Mouse (Mus musculus) limb, embryonic 11.5 days (tissue): Measurements from ENCODE around the gene Rbks. TPM values are rescaled to one million over a fixed set of nuclear protein-coding genes. Genes with fewer than 3 reads are reported as not detected.

Experiments used
- ATAC-seq: fragments of 200-750 bp; cut with Nextera tagmentation; 2 replicates; pipeline ENCODE4 v1.8.0; 2017; ENCODE audit warnings: low read depth; ENCODE audit not compliant: insufficient number of reproducible peaks, low FRiP score, low TSS enrichment
- DNase-seq: peaks from one replicate; pipeline ENCODE4 v3.0.0-alpha.2; 2015; ENCODE audit warnings: low spot score
- H3K27ac ChIP-seq: fragments of 300-500 bp; sonication (generic); replicated peaks from 2 replicates; pipeline ENCODE4 v1.5.1; 2014; ENCODE audit warnings: low read depth, mild to moderate bottlenecking, low read length
- H3K27me3 ChIP-seq: fragments of 300-500 bp; sonication (generic); 2 replicates; pipeline ENCODE4 v1.6.1; 2014; ENCODE audit warnings: mild to moderate bottlenecking, low read length, mixed read lengths; ENCODE audit not compliant: control insufficient read depth, insufficient read depth
- H3K36me3 ChIP-seq: fragments of 300-500 bp; sonication (generic); 2 replicates; pipeline ENCODE4 v1.6.1; 2014; ENCODE audit warnings: mild to moderate bottlenecking, low read length, moderate library complexity, mixed read lengths; ENCODE audit not compliant: control insufficient read depth, insufficient read depth
- H3K4me1 ChIP-seq: fragments of 300-500 bp; sonication (generic); 2 replicates; pipeline ENCODE4 v1.6.1; 2014; ENCODE audit warnings: low read length, mixed read lengths; ENCODE audit not compliant: control insufficient read depth, insufficient read depth
- H3K4me2 ChIP-seq: fragments of 300-500 bp; sonication (generic); 2 replicates; pipeline ENCODE4 v1.6.1; 2014; ENCODE audit warnings: low read depth, mild to moderate bottlenecking, moderate library complexity; ENCODE audit not compliant: severe bottlenecking
- H3K4me3 ChIP-seq: fragments of 300-500 bp; sonication (generic); 2 replicates; pipeline ENCODE4 v1.5.1; 2014; ENCODE audit warnings: low read depth, low read length
- H3K9ac ChIP-seq: fragments of 300-500 bp; sonication (generic); 2 replicates; pipeline ENCODE4 v1.6.1; 2014; ENCODE audit warnings: mild to moderate bottlenecking, low read length
- H3K9me3 ChIP-seq: fragments of 300-500 bp; sonication (generic); 2 replicates; pipeline ENCODE4 v1.6.1; 2016; ENCODE audit warnings: low read length; ENCODE audit not compliant: control insufficient read depth
- WGBS: fragments of 180-500 bp; shearing (Covaris S2); extraction: QIAGEN DNeasy Blood & Tissue Kit; methylation state at CpG from one replicate; pipeline ENCODE4 v1.1.7; 2014; 5-methylcytosine and 5-hydroxymethylcytosine counted together
- microRNA-seq: library from miRNA; unstranded; fragments of <30 nt; microRNA quantifications from one replicate; pipeline ENCODE4, GENCODE M21; 2016
- polyA plus RNA-seq: library from polyadenylated mRNA; unstranded; fragments of >200 nt; fragmentation: Nextera tagmentation; extraction: Ambion mirVana; gene quantifications from 2 replicates; pipeline ENCODE4 v1.2.1, GENCODE M21; 2014

Gene Rbks
- polyA plus RNA-seq, 1 experiment from 2014 or later = 2.8 TPM

DNA sequence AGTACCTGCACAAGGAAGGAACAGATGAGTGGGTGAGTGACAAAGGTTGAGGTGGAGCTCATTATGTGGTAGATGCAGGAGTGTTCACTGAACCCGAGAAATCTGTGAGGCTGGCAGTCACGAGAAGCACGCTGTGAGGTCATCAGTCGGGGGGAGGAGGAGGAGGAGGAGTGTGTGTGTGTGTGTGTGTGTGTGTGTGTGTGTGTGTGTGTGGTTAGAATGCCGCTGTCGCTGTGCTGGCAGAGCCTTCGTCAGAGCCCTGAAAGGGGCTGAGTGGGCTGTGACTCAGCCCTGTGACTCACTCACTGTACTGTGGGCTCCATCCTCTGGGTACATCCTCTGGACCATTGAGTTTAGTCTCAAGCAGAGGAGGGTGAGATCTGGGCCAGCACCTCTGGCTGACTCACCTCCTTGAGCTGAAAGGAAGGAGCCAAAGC, 120.9 kb downstream of the Rbks start:
- 87% methylated on average over 7 of the region's 7 CpGs for WGBS
- no peak overlapping the region for H3K4me3 ChIP-seq
- no peaks in the 10 kb centered on the region for H3K4me1 ChIP-seq
- ATAC-seq (no peak), DNase-seq (no peak)
- no peaks in the 10 kb centered on the region for H3K9me3 ChIP-seq
- no peaks in the 10 kb centered on the region for H3K36me3 ChIP-seq
- no peak overlapping the region for H3K27ac ChIP-seq
- H3K27me3 ChIP-seq = no peaks in the 10 kb centered on the region
- no peak overlapping the region for H3K4me2 ChIP-seq
- H3K9ac ChIP-seq = no peak overlapping the region

Small RNA genes lying within 50 kb of the gene (microRNA-seq; reads per million reads assigned to microRNA genes)
- not detected for gene Mir3473e

Other genes starting within 250 kb of the Rbks start
- 63.4 and 63.5 TPM in 2 replicates for gene Zfp512, start 245.2 kb downstream of the Rbks start, polyA plus RNA-seq
- not detected in 2 replicates for gene 4930548H24Rik, start 211.9 kb downstream of the Rbks start, polyA plus RNA-seq
- gene Gpn1, start 202.9 kb downstream of the Rbks start, polyA plus RNA-seq = 87.8 and 88.6 TPM in 2 replicates
- gene Slc4a1ap, start 170.6 kb downstream of the Rbks start, polyA plus RNA-seq = 32.3 and 35.5 TPM in 2 replicates
- 26.5 and 27.0 TPM in 2 replicates for gene Supt7l, start 169.8 kb downstream of the Rbks start, polyA plus RNA-seq
- 254 and 258 TPM in 2 replicates for gene Mrpl33, start 100.7 kb downstream of the Rbks start, polyA plus RNA-seq
- gene Babam2, start 57 bp upstream of the Rbks start, polyA plus RNA-seq = 30.2 and 30.3 TPM in 2 replicates